Mouse (Mus musculus): Measurements from ENCODE around the gene Map1lc3b. TPM values are rescaled to one million over a fixed set of nuclear protein-coding genes. Genes with fewer than 3 reads are reported as not detected.

Map1lc3b gene
- 377 TPM for polyA plus RNA-seq (2017; shearing (Covaris generic))

GRCm38 (mm10) chr8:121590203-121591177 is at the start of gene Map1lc3b:
Gene Map1lc3b, plus strand, starts transcription at chr8:121590361.

DNA sequence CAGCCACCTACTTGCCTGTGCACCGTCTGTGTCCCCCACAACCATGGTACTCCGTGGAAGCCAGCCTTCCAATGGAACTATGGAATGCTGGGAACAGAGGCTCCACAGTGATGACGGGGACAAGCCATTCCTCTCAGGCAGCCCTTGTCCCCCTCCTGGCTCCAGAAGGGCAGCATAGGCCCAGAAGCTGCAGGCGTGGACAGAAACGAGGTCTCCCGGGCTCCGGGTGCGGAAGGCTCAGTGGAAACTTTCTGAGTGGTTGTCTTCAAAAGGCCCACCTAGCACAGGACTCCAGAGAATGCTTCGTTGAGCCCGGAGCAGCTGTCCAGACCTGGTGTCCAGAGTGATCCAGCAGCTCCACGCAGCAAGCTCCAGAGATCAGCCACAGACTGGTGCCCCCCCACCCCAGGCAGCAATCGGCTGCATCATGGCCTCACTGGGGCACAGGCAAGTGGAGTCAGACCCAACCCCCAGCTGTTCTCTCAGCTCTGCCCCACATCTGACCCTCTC is 45.8 kb upstream of the Map1lc3b start, which contains the start of gene 1700018B08Rik:
1700018B08Rik (minus strand) TSS at position 45 of the 510 bp plus-strand sequence.

GRCm38 (mm10) chr8:121578676-121579451 is 11.3 kb upstream of the Map1lc3b start, which contains the start of gene Fbxo31:
Gene Fbxo31, minus strand, starts transcription at chr8:121578806.

Other genes starting within 250 kb of the Map1lc3b start
- not detected for gene 1700018B08Rik, start 46.0 kb upstream of the Map1lc3b start, polyA plus RNA-seq (2017; shearing (Covaris generic))
- 3.5 TPM for gene Fbxo31, start 11.6 kb upstream of the Map1lc3b start, polyA plus RNA-seq (2017; shearing (Covaris generic))
- gene Zcchc14, start 62.5 kb downstream of the Map1lc3b start, polyA plus RNA-seq (2017; shearing (Covaris generic)), result 0.10 TPM
- 0.16 TPM for gene Jph3, start 139.3 kb downstream of the Map1lc3b start, polyA plus RNA-seq (2017; shearing (Covaris generic))
- 44.0 TPM for gene Klhdc4, start 239.2 kb downstream of the Map1lc3b start, polyA plus RNA-seq (2017; shearing (Covaris generic))

Data from activated CD4-positive, CD25-positive, alpha-beta regulatory T cell, adult 9 weeks (primary cell).